Mouse (Mus musculus) A20 (cell line): Measurements from ENCODE around the gene Elobl.
"Not testable (repeated sequence)": the region's sequence is repeated elsewhere in the genome, so short reads cannot be mapped to it uniquely, and the experiment has no call there.

ENCODE experiments used
- DNase-seq: peaks from one replicate; pipeline ENCODE4 v3.0.0-alpha.2; 2011; ENCODE audit warnings: low read depth, low spot score

Elobl gene

GRCm38 (mm10) chr11:88966881-88967361 is at the start of gene Elobl:
Gene Elobl, minus strand, starts transcription at chr11:88966931.
- no peak for DNase-seq

- DNase-seq = no peak
Measured at GRCm38 (mm10) chr11:89012241-89012640, 45.5 kb upstream of the Elobl start.

GRCm38 (mm10) chr11:89009496-89009895 is 42.8 kb upstream of the Elobl start:
- DNase-seq = no peak

GRCm38 (mm10) chr11:89009066-89009465 is 42.3 kb upstream of the Elobl start:
- no peak for DNase-seq

GRCm38 (mm10) chr11:89007582-89007981 is 40.9 kb upstream of the Elobl start:
- DNase-seq = no peak

GRCm38 (mm10) chr11:89006404-89006803 is 39.7 kb upstream of the Elobl start:
- no peak for DNase-seq

GRCm38 (mm10) chr11:89005473-89005872 is 38.7 kb upstream of the Elobl start:
- DNase-seq = no peak

- DNase-seq = no peak
Measured at GRCm38 (mm10) chr11:89003726-89004125, 37.0 kb upstream of the Elobl start.

GRCm38 (mm10) chr11:89003078-89003477 is 36.3 kb upstream of the Elobl start:
- no peak for DNase-seq

- no peak for DNase-seq
Measured at GRCm38 (mm10) chr11:89002621-89003020, 35.9 kb upstream of the Elobl start.

GRCm38 (mm10) chr11:89002068-89002467 is 35.3 kb upstream of the Elobl start:
- DNase-seq = no peak

- no peak for DNase-seq
Measured at GRCm38 (mm10) chr11:89001569-89001968, 34.8 kb upstream of the Elobl start.

GRCm38 (mm10) chr11:89000527-89000819 is 33.7 kb upstream of the Elobl start:
- no peak for DNase-seq

GRCm38 (mm10) chr11:88999723-89000526 is 33.2 kb upstream of the Elobl start:
- peak; percentile 52 for DNase-seq

GRCm38 (mm10) chr11:88998974-88999722 is 32.4 kb upstream of the Elobl start, which contains the start of gene Trim25:
Gene Trim25, plus strand, starts transcription at chr11:88999376.
- DNase-seq = peak; percentile 98

- no peak for DNase-seq
Measured at GRCm38 (mm10) chr11:88998406-88998805, 31.7 kb upstream of the Elobl start.

- not testable (repeated sequence) for DNase-seq
Measured at GRCm38 (mm10) chr11:88997343-88997742, 30.6 kb upstream of the Elobl start.

GRCm38 (mm10) chr11:88996427-88996826 is 29.7 kb upstream of the Elobl start:
- DNase-seq = no peak

GRCm38 (mm10) chr11:88995616-88996015 is 28.9 kb upstream of the Elobl start:
- DNase-seq = no peak

- no peak for DNase-seq
Measured at GRCm38 (mm10) chr11:88994492-88994891, 27.8 kb upstream of the Elobl start.

- DNase-seq = peak; percentile 82
Measured at GRCm38 (mm10) chr11:88993625-88994024, 26.9 kb upstream of the Elobl start.

- DNase-seq = no peak
Measured at GRCm38 (mm10) chr11:88993186-88993585, 26.5 kb upstream of the Elobl start.

- DNase-seq = peak; percentile 44
Measured at GRCm38 (mm10) chr11:88989530-88989929, 22.8 kb upstream of the Elobl start.
